Mouse (Mus musculus): ENCODE data around the gene Serp2. TPM values are rescaled to one million over a fixed set of nuclear protein-coding genes. Genes with fewer than 3 reads are reported as not detected.
A peak's percentile ranks its signal among the peaks of the same experiment; 100 is the strongest.

Gene Serp2
- polyA plus RNA-seq, 1 experiment from 2014 or later: 7.5 TPM

DNA sequence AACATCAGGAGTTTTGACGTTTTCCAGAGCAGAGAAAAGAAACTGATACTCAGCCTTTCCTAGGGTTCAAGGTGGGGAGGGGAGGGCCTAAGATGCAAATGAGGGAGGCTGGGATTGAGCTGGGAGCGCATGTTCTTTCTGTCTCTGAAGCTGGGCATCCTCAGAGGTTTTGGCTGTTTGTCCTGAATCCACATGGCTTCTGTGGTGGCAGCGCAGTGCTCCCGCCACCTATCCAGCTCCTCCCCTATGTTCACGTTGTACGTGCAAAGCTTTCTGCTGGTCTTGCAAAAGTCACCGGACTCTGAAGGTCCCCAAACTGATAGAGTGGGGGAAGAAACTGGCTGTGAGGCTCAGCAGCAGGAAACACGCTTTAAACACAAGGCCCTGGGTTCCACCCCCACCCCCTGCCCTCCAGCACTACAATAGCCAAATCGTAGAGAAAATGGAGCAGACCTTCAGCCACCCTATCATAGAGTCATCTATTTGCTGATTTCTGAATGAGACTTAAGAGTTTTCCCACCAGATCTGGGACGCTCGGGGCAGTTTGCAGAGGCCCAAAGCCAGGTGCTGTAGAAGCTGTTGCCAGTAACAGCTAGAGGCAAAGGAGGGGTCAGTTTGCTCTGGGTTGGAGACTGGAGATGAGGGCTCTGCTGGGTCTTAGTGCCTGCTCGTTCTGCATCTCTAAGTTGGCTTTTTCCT is 42.0 kb upstream of the Serp2 start:
- 5% methylated on average over 12 of the region's 12 CpGs for WGBS
- no peaks in the 10 kb centered on the region for H3K9me3 ChIP-seq (ENCODE audit: control insufficient read depth)
- H3K9ac ChIP-seq (ENCODE audit: low read depth, low read length): no peak overlapping the region
- peaks cover 13% of the 10 kb centered on the region; the same call in 1 of the 2 replicates for H3K4me1 ChIP-seq (replicated peaks; ENCODE audit: control insufficient read depth, insufficient read depth, low read length)
- H3K27ac ChIP-seq (ENCODE audit: low read depth, low read length): peak overlapping the region; percentile 58; the same call in 1 of the 2 replicates
- no peak for TF ChIP-seq CTCF (IDR thresholded peaks at IDR 0.05; ENCODE audit: low read depth)
- 0 out of 2 replicates have a peak, but pooled peaks have one; percentile 45 for ATAC-seq
- no peaks in the 10 kb centered on the region for H3K27me3 ChIP-seq (replicated peaks; ENCODE audit: control insufficient read depth, insufficient read depth, low read length)
- peak overlapping the region; percentile 67 for H3K4me2 ChIP-seq (replicated peaks; ENCODE audit: low read depth)
- no peaks in the 10 kb centered on the region for H3K36me3 ChIP-seq (ENCODE audit: control insufficient read depth, insufficient read depth)
- peak overlapping the region; percentile 21; the same call in 1 of the 2 replicates for H3K4me3 ChIP-seq (ENCODE audit: low read depth, low read length)

DNA sequence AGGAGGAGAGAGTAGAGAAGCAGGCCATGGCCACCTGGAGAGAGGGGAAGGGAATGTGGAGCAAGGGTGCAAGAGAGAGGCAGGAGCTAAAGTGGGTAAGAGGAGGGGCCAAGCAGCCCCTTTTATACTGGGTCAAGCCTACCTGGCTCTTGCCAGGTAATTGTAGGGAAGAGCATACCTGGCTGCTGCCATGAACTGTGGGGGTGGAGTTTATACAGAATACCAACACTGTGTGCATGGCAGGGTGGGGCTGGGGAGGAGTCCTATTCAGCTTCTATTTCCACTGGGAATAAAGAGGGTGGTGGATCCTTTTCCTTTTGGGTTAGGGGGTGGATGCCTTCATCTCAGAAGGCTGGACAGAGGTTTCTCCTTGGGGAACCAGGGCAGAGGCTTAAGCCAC is 41.1 kb upstream of the Serp2 start:
- H3K4me1 ChIP-seq (replicated peaks; ENCODE audit: control insufficient read depth, insufficient read depth, low read length): peaks cover 13% of the 10 kb centered on the region; the same call in 1 of the 2 replicates
- peak overlapping the region; percentile 67; the same call in 1 of the 2 replicates for H3K4me2 ChIP-seq (replicated peaks; ENCODE audit: low read depth)
- no peak overlapping the region for H3K27ac ChIP-seq (ENCODE audit: low read depth, low read length)
- no peak overlapping the region for H3K9ac ChIP-seq (ENCODE audit: low read depth, low read length)
- H3K36me3 ChIP-seq (ENCODE audit: control insufficient read depth, insufficient read depth): no peaks in the 10 kb centered on the region
- no peak for TF ChIP-seq CTCF (IDR thresholded peaks at IDR 0.05; ENCODE audit: low read depth)
- H3K27me3 ChIP-seq (replicated peaks; ENCODE audit: control insufficient read depth, insufficient read depth, low read length): no peaks in the 10 kb centered on the region
- H3K9me3 ChIP-seq (ENCODE audit: control insufficient read depth): no peaks in the 10 kb centered on the region
- ATAC-seq: peak; percentile 19; the same call in 1 of the 2 replicates
- no peak overlapping the region for H3K4me3 ChIP-seq (ENCODE audit: low read depth, low read length)

DNA sequence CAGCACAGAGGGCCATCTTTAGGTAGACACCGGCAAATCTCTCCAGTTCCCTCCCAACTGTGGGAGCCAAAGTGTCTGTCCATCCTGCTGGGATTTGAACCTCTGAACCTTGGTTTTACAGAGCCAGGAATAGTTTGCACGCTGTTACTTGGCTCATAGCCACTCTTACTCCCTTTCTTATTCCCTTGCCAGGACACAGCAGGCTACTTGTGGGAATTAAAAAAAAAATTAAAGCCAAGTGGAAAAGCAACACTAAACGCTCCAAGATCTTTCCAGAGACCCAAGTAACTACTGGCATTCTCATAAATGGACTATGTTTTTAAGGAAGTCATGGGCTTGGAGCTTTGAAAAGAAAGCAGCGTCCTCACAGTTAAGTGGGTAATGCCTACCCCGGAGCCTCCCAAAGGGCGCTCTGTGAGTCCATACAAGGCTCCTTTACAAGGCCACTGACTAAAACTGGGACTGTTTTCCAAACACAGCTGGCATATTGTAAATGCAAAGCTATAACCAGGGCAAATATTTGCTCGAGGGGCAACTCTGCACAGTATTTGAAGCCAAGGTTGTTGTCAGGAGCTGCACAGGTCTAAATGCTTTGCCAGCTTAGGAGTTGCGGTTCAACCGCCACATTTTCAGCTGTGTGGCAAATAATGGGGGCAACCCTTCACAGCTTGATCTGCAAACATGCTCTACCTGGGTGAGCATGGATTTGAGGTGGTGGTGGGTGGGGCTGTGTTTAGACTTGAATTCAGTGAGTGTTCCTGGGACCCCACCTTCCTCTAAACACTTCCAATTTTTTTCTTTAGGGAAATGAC is 38.6 kb upstream of the Serp2 start:
- H3K4me2 ChIP-seq (replicated peaks; ENCODE audit: low read depth): no peak overlapping the region
- H3K36me3 ChIP-seq (ENCODE audit: control insufficient read depth, insufficient read depth): no peaks in the 10 kb centered on the region
- no peaks in the 10 kb centered on the region for H3K9me3 ChIP-seq (ENCODE audit: control insufficient read depth)
- WGBS: 48% methylated on average over 9 of the region's 9 CpGs
- no peak overlapping the region for H3K4me3 ChIP-seq (ENCODE audit: low read depth, low read length)
- no peak for ATAC-seq
- H3K4me1 ChIP-seq (replicated peaks; ENCODE audit: control insufficient read depth, insufficient read depth, low read length): peaks cover 13% of the 10 kb centered on the region; the same call in 1 of the 2 replicates
- no peak overlapping the region for H3K27ac ChIP-seq (ENCODE audit: low read depth, low read length)
- TF ChIP-seq CTCF (IDR thresholded peaks at IDR 0.05; ENCODE audit: low read depth): no peak
- no peak overlapping the region for H3K9ac ChIP-seq (ENCODE audit: low read depth, low read length)
- H3K27me3 ChIP-seq (replicated peaks; ENCODE audit: control insufficient read depth, insufficient read depth, low read length): no peaks in the 10 kb centered on the region

DNA sequence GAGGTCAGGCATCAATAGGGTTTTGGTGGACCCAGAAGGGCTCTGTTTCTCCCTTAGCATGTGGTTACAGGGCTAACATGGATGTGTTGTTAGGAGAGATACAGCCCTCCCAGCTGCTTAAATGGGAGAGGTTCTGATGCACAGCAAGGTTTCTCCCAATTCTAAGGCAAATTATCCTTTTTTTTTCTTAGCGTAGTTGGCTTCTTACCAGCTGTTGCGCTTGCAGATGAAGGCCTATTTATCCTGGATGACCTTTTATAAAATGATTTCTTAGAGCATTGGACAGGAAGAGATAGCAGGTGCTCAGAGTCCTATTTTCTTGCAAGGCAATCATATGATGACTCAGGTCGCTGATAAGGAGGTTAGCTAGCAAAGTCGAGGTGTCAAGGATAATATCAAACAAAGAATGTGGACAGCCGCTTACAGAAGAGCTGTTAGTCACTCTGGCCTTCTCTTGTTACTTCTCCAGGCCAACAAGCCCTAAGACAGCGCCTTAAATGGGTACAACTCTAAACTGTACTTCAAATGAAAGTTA is 37.7 kb upstream of the Serp2 start:
- peak; percentile 42; the same call in 1 of the 2 replicates for ATAC-seq
- Histone ChIP-seq H3K4me1 (replicated peaks; ENCODE audit: control insufficient read depth, insufficient read depth, low read length) (peaks cover 13% of the 10 kb centered on the region; the same call in 1 of the 2 replicates), H3K4me3 (ENCODE audit: low read depth, low read length) (no peak overlapping the region), H3K27me3 (replicated peaks; ENCODE audit: control insufficient read depth, insufficient read depth, low read length) (no peaks in the 10 kb centered on the region), H3K36me3 (ENCODE audit: control insufficient read depth, insufficient read depth) (no peaks in the 10 kb centered on the region), H3K27ac (ENCODE audit: low read depth, low read length) (peak overlapping the region; percentile 24; the same call in 1 of the 2 replicates), H3K9ac (ENCODE audit: low read depth, low read length) (no peak overlapping the region), H3K9me3 (ENCODE audit: control insufficient read depth) (no peaks in the 10 kb centered on the region), H3K4me2 (replicated peaks; ENCODE audit: low read depth) (no peak overlapping the region)
- TF ChIP-seq CTCF (IDR thresholded peaks at IDR 0.05; ENCODE audit: low read depth): no peak
- WGBS: 35% methylated on average over 6 of the region's 6 CpGs

DNA sequence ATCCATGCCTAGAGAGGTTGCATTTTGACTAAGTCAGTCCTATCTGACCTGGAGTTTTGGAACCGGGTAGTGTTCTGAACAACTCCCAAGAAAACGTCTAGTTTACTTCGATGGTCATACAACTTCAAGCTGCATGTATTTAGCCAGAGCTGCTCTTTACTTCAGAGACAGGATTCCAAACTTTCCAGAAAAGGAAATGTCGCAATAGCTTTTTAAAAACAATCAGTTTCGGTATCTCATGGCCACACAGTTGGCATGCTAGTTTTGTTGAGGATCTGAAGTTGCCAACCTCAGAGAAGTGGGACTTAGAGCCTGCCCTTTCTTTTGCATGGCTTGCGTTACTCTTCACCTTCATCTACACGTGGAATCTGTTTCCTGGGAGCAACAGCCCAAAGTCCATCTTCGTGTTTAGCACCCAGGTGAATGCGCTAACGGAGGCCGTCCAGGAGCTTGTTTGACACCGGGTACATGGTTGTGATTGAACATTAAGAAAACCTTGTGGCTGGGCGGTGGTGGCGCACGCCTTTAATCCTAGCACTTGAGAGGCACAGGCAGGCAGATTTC is 37.0 kb upstream of the Serp2 start:
- H3K4me2 ChIP-seq (replicated peaks; ENCODE audit: low read depth): no peak overlapping the region
- peaks cover 10% of the 10 kb centered on the region; the same call in 1 of the 2 replicates for H3K4me1 ChIP-seq (replicated peaks; ENCODE audit: control insufficient read depth, insufficient read depth, low read length)
- no peak for TF ChIP-seq CTCF (IDR thresholded peaks at IDR 0.05; ENCODE audit: low read depth)
- whole genome bisulfite sequencing: 51% methylated on average over 15 of the region's 15 CpGs
- H3K9ac ChIP-seq (ENCODE audit: low read depth, low read length): no peak overlapping the region
- ATAC-seq: peak; percentile 61
- no peak overlapping the region for H3K27ac ChIP-seq (ENCODE audit: low read depth, low read length)
- H3K36me3 ChIP-seq (ENCODE audit: control insufficient read depth, insufficient read depth): no peaks in the 10 kb centered on the region
- H3K27me3 ChIP-seq (replicated peaks; ENCODE audit: control insufficient read depth, insufficient read depth, low read length): no peaks in the 10 kb centered on the region
- H3K4me3 ChIP-seq (ENCODE audit: low read depth, low read length): no peak overlapping the region
- no peaks in the 10 kb centered on the region for H3K9me3 ChIP-seq (ENCODE audit: control insufficient read depth)

DNA sequence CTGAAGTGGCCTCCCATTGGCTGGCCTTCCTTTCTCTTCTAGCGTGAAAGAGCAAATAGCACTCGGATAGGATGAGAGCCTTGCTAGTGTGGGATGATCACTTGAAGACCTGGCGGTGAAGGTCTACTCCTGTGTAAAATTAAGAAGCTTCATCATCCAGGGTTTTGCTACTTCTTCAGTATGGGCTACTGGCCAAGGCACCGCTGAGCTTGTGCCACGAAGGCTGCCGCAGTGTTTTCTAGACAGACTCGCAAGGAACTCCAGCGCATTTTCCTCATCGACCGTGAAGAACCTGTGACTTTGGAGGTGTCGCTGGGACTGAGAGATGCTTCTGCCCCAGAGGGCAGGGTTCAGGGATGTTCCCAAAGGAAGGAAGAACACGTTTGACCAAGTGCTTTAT is 36.0 kb upstream of the Serp2 start:
- Histone ChIP-seq H3K27ac (ENCODE audit: low read depth, low read length) (no peak overlapping the region), H3K4me2 (replicated peaks; ENCODE audit: low read depth) (no peak overlapping the region), H3K4me3 (ENCODE audit: low read depth, low read length) (no peak overlapping the region), H3K9ac (ENCODE audit: low read depth, low read length) (no peak overlapping the region), H3K36me3 (ENCODE audit: control insufficient read depth, insufficient read depth) (no peaks in the 10 kb centered on the region), H3K27me3 (replicated peaks; ENCODE audit: control insufficient read depth, insufficient read depth, low read length) (no peaks in the 10 kb centered on the region), H3K9me3 (ENCODE audit: control insufficient read depth) (no peaks in the 10 kb centered on the region), H3K4me1 (replicated peaks; ENCODE audit: control insufficient read depth, insufficient read depth, low read length) (0 out of 2 replicates have a peak, but pooled peaks cover 7% of the 10 kb centered on the region)
- 93% methylated on average over 12 of the region's 12 CpGs for WGBS
- no peak for ATAC-seq
- no peak for TF ChIP-seq CTCF (IDR thresholded peaks at IDR 0.05; ENCODE audit: low read depth)

Measured in intestine, postnatal 0 days (tissue).